Mouse (Mus musculus): Measurements from ENCODE around the gene Fnbp1l. TPM values are rescaled to one million over a fixed set of nuclear protein-coding genes. Genes with fewer than 3 reads are reported as not detected.

The Fnbp1l gene
- polyA plus RNA-seq, 2 experiments, result 2.4 to 4.8 TPM

DNA sequence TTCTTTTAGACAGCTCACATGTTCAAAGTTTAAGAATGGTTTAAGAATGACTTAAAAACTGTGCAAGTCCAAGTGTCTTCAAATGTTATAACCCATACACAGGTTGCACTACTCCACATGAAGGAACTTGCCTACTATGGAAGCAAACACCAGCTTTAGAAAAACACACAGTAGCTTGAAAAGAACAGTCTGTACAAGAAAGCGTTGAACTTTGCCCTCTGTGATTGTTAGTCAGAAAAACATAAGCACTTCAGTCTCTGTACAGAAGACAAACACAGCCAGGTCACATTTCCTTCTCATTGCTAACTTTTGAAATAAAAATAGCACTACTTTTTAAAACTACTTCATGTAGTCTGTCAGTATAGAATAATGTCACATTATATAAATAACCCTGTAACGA is 80.7 kb downstream of the Fnbp1l start:
- no peak overlapping the region for H3K4me3 ChIP-seq (ENCODE audit: insufficient read depth in 1 of 2, low read depth in 2 of 2, low read length in 2 of 2)

DNA sequence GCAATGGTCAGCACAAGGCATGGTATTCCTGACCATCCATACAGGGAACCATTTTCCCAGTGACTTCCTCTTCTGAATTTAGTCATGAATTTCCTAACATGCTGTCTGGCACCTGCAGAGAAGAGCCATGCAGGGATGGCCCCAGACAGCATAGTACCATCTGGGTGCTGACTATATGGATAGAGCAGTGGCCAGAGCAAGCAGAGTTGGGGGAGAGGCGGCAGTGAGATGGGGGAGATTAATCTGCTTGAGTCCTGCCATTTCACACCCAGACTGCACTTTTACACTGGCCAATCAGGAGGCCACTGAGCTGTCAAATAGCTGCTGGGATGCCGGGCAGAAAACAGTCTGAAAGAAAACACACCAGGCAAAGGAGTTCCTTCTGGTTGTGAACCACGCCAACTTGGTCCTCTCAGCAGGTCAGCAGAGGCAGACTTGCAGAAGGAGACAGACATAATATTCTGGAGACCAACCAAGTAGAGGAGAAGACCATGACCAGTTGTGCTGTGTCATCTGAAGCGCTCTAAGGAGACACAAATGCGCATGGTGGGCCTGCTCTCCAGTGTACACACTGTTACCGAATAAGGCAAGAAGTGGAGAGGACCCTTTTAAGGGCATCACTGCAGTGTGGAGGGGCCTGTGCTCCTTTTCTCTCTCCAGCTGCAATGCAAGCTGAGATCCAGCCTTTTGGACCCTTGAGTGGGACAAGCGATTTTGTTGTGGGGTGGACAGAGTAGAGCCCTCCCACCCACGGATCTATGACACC is 83.4 kb downstream of the Fnbp1l start:
- DNase-seq (ENCODE audit: low read depth in 3 of 3, low spot score in 3 of 3), result no peak
- no peak overlapping the region for H3K9ac ChIP-seq (replicated peaks)

More for the DNA sequence above, 80.7 kb downstream of the Fnbp1l start:
- no peaks in the 10 kb centered on the region for H3K36me3 ChIP-seq (replicated peaks; ENCODE audit: control insufficient read depth, insufficient read depth, low read depth)
- H3K4me2 ChIP-seq (ENCODE audit: low read depth), result no peak overlapping the region
- H3K9ac ChIP-seq (replicated peaks), result no peak overlapping the region
- TF ChIP-seq EP300 (IDR thresholded peaks at IDR 0.05; ENCODE audit: low read depth) (no peak), CTCF (IDR thresholded peaks at IDR 0.05; ENCODE audit: low read depth) (no peak)
- H3K27ac ChIP-seq, result no peak overlapping the region
- ATAC-seq (ENCODE audit: insufficient read depth) (no peak), DNase-seq (ENCODE audit: low read depth in 3 of 3, low spot score in 3 of 3) (no peak)
- no peaks in the 10 kb centered on the region for H3K27me3 ChIP-seq (ENCODE audit: control insufficient read depth, insufficient read depth, low read length)
- WGBS (ENCODE audit: insufficient replicate concordance), result 72% methylated on average over 2 of the region's 2 CpGs
- H3K4me1 ChIP-seq (replicated peaks; ENCODE audit: control insufficient read depth in 2 of 2, insufficient read depth in 2 of 2, low read length in 1 of 2), result no peaks in the 10 kb centered on the region
- H3K9me3 ChIP-seq (ENCODE audit: control insufficient read depth, low read length), result no peaks in the 10 kb centered on the region

DNA sequence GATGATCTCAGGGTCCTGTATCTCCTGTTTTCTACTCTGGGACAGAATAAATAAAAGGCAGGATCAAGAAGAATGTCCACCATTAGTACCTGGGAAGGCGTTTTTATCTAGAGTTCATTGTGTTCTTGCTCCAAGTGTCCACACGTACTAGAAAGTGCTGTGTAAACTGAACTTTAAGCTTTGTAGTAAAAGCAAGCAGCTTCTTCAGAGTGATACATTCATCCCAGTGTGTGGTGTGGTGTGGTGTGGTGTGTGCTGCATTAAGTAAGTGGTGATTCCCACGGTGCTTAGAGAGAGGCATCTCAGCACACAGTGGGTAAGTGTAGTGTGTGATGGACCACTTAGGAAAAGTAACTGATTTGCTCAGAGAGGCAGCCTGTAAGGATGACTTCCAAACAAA is 91.0 kb downstream of the Fnbp1l start:
- Histone ChIP-seq H3K9ac (replicated peaks) (no peak overlapping the region), H3K4me1 (replicated peaks; ENCODE audit: control insufficient read depth in 2 of 2, insufficient read depth in 2 of 2, low read length in 1 of 2) (no peaks in the 10 kb centered on the region), H3K27ac (no peak overlapping the region), H3K9me3 (ENCODE audit: control insufficient read depth, low read length) (no peaks in the 10 kb centered on the region), H3K36me3 (replicated peaks; ENCODE audit: control insufficient read depth, insufficient read depth, low read depth) (no peaks in the 10 kb centered on the region), H3K4me3 (ENCODE audit: insufficient read depth in 1 of 2, low read depth in 2 of 2, low read length in 2 of 2) (no peak overlapping the region), H3K27me3 (ENCODE audit: control insufficient read depth, insufficient read depth, low read length) (no peaks in the 10 kb centered on the region), H3K4me2 (ENCODE audit: low read depth) (no peak overlapping the region)
- no peak for ATAC-seq (ENCODE audit: insufficient read depth)
- WGBS (ENCODE audit: insufficient replicate concordance), result 61% methylated on average over 3 of the region's 3 CpGs
- no peak for DNase-seq (ENCODE audit: low read depth in 3 of 3, low spot score in 3 of 3)
- no peak for TF ChIP-seq CTCF (IDR thresholded peaks at IDR 0.05; ENCODE audit: low read depth)
- no peak for TF ChIP-seq EP300 (IDR thresholded peaks at IDR 0.05; ENCODE audit: low read depth)

More for the DNA sequence above, 83.4 kb downstream of the Fnbp1l start:
- H3K4me2 ChIP-seq (ENCODE audit: low read depth), result no peak overlapping the region
- no peak for TF ChIP-seq EP300 (IDR thresholded peaks at IDR 0.05; ENCODE audit: low read depth)
- no peak for TF ChIP-seq CTCF (IDR thresholded peaks at IDR 0.05; ENCODE audit: low read depth)
- no peaks in the 10 kb centered on the region for H3K9me3 ChIP-seq (ENCODE audit: control insufficient read depth, low read length)
- no peak overlapping the region for H3K4me3 ChIP-seq (ENCODE audit: insufficient read depth in 1 of 2, low read depth in 2 of 2, low read length in 2 of 2)
- H3K4me1 ChIP-seq (replicated peaks; ENCODE audit: control insufficient read depth in 2 of 2, insufficient read depth in 2 of 2, low read length in 1 of 2), result no peaks in the 10 kb centered on the region
- ATAC-seq (ENCODE audit: insufficient read depth), result no peak
- H3K27me3 ChIP-seq (ENCODE audit: control insufficient read depth, insufficient read depth, low read length), result no peaks in the 10 kb centered on the region
- no peak overlapping the region for H3K27ac ChIP-seq
- H3K36me3 ChIP-seq (replicated peaks; ENCODE audit: control insufficient read depth, insufficient read depth, low read depth), result no peaks in the 10 kb centered on the region
- WGBS (ENCODE audit: insufficient replicate concordance), result 68% methylated on average over 8 of the region's 8 CpGs

DNA sequence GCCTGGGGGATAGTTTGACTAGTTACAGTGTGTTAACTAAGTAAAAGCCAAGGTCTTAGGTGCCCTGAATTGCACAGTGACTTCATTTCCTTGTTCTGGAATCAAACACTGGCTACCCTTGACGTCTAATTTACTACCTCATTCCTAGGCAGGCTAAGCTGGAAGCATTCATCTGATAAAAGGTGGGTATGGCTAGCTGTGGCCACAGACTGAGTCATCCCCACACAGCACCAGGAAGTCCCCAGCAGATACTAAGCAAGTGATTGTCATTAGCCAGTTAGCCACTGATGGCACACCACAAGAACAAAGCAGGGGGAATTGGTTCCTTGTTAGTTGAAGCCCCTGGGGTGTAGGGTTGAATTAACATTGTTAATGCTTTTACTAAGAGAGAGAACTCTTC is 98.2 kb downstream of the Fnbp1l start:
- no peak overlapping the region for H3K4me3 ChIP-seq (ENCODE audit: insufficient read depth in 1 of 2, low read depth in 2 of 2, low read length in 2 of 2)
- no peak for DNase-seq (ENCODE audit: low read depth in 3 of 3, low spot score in 3 of 3)
- WGBS (ENCODE audit: insufficient replicate concordance), result 9% methylated on average over 1 of the region's 1 CpGs
- ATAC-seq (ENCODE audit: insufficient read depth), result no peak
- H3K27me3 ChIP-seq (ENCODE audit: control insufficient read depth, insufficient read depth, low read length), result no peaks in the 10 kb centered on the region
- H3K36me3 ChIP-seq (replicated peaks; ENCODE audit: control insufficient read depth, insufficient read depth, low read depth), result no peaks in the 10 kb centered on the region
- H3K9ac ChIP-seq (replicated peaks), result no peak overlapping the region
- no peak overlapping the region for H3K27ac ChIP-seq
- 0 out of 4 replicates have a peak, but pooled peaks cover 0 to 2% of the 10 kb centered on the region in 2 experiments for H3K4me1 ChIP-seq (replicated peaks; ENCODE audit: control insufficient read depth in 2 of 2, insufficient read depth in 2 of 2, low read length in 1 of 2)
- H3K9me3 ChIP-seq (ENCODE audit: control insufficient read depth, low read length), result no peaks in the 10 kb centered on the region
- TF ChIP-seq EP300 (IDR thresholded peaks at IDR 0.05; ENCODE audit: low read depth) (no peak), CTCF (IDR thresholded peaks at IDR 0.05; ENCODE audit: low read depth) (no peak)
- no peak overlapping the region for H3K4me2 ChIP-seq (ENCODE audit: low read depth)

DNA sequence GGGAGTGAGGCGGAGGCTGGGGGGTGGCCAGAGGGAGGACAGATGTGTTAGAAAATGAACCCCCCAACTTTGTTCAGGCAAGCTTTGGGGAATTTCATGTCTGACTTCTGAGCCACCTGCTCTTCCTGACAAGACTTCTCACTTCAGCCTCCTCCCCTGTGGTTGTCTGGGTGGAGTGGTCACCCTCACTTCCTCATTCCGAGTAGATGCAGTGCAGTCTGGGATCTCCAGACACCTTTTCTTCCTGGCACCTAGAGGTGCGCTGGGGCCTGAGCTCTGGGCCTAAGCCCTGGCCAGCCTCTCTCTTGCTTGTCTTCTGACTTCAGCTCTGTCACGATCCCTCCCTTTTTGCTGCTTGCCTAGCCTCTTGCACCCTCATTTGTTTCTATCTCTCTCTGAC is 98.6 kb downstream of the Fnbp1l start:
- Histone ChIP-seq H3K27me3 (ENCODE audit: control insufficient read depth, insufficient read depth, low read length) (no peaks in the 10 kb centered on the region), H3K4me1 (replicated peaks; ENCODE audit: control insufficient read depth in 2 of 2, insufficient read depth in 2 of 2, low read length in 1 of 2) (0 out of 4 replicates have a peak, but pooled peaks cover 0 to 2% of the 10 kb centered on the region in 2 experiments), H3K36me3 (replicated peaks; ENCODE audit: control insufficient read depth, insufficient read depth, low read depth) (no peaks in the 10 kb centered on the region), H3K4me2 (ENCODE audit: low read depth) (no peak overlapping the region), H3K9ac (replicated peaks) (no peak overlapping the region), H3K9me3 (ENCODE audit: control insufficient read depth, low read length) (no peaks in the 10 kb centered on the region), H3K27ac (no peak overlapping the region), H3K4me3 (ENCODE audit: insufficient read depth in 1 of 2, low read depth in 2 of 2, low read length in 2 of 2) (no peak overlapping the region)
- TF ChIP-seq EP300 (IDR thresholded peaks at IDR 0.05; ENCODE audit: low read depth) (no peak), CTCF (IDR thresholded peaks at IDR 0.05; ENCODE audit: low read depth) (no peak)
- no peak for DNase-seq (ENCODE audit: low read depth in 3 of 3, low spot score in 3 of 3)
- WGBS (ENCODE audit: insufficient replicate concordance), result 40% methylated on average over 4 of the region's 4 CpGs
- no peak for ATAC-seq (ENCODE audit: insufficient read depth)
